ENCODE assay signal across 9 mouse cellular contexts in genomic region chr5:74126015-74126896, GRCm38 (mm10). TPM values are rescaled to one million over a fixed set of nuclear protein-coding genes. Genes with fewer than 3 reads are reported as not detected.
DNase-seq lines count a peak whose midpoint lies in the region; ATAC-seq and TF ChIP-seq lines count a peak whose summit lies in the region.
"Had no signal": no experiment of that assay in that cellular context is flagged by ENCODE, and none has a peak within 500 bp of the region (broad histone marks: within the 10 kb centered on the region; RNA-seq: fewer than 3 reads in every experiment).

No protein-coding gene starts in this region.

- DNase-seq in c-Kit-negative CD71-positive TER-119-positive erythroid progenitor cells, embryonic 14.5 days (ENCODE audit: low read depth, low spot score), result peak; percentile 68
- DNase-seq in liver, adult 2 months (ENCODE audit: extremely low read depth, low read depth, low spot score), result peak; percentile 67
- DNase-seq in midbrain, postnatal 0 days (ENCODE audit: low spot score), result peak; percentile 76
- peak; percentile 70 to 78 for DNase-seq in spleen, postnatal 36 days (ENCODE audit: low spot score in 2 of 2)

- peak overlapping the region; percentile 4; the same call in 1 of the 2 replicates for H3K9ac ChIP-seq in heart, embryonic 11.5 days (ENCODE audit: low read depth, low read length)
- peak overlapping the region; percentile 34; the same call in 1 of the 2 replicates for H3K9ac ChIP-seq in kidney, embryonic 14.5 days (ENCODE audit: low read depth, low read length)
- peak overlapping the region; percentile 73 for H3K9ac ChIP-seq in liver, adult 2 months (ENCODE audit: low read depth, low read length)
- no peak overlapping the region for H3K9ac ChIP-seq in midbrain, postnatal 0 days (replicated peaks; ENCODE audit: low read length, poor library complexity, severe bottlenecking)

- H3K27ac ChIP-seq in heart, embryonic 11.5 days (ENCODE audit: low read depth, low read length), result peak overlapping the region; percentile 55; the same call in 1 of the 2 replicates
- H3K27ac ChIP-seq in kidney, embryonic 14.5 days (ENCODE audit: low read depth, low read length), result no peak overlapping the region
- H3K27ac ChIP-seq in liver, adult 2 months (replicated peaks; ENCODE audit: insufficient read depth, low read depth, low read length), result peak overlapping the region; percentile 39; the same call in 1 of the 2 replicates
- H3K27ac ChIP-seq in midbrain, postnatal 0 days (ENCODE audit: low read depth, low read length), result no peak overlapping the region

- WGBS in heart, embryonic 11.5 days (ENCODE audit: insufficient replicate concordance), result 54% methylated on average over 32 of the region's 32 CpGs
- 65% methylated on average over 32 of the region's 32 CpGs for WGBS in kidney, embryonic 14.5 days
- WGBS in liver, adult 2 months, result 58% methylated on average over 32 of the region's 32 CpGs
- 65% methylated on average over 32 of the region's 32 CpGs for WGBS in midbrain, postnatal 0 days

- no peaks in the 10 kb centered on the region for H3K27me3 ChIP-seq in erythroblast, embryonic 14.5 days (ENCODE audit: control insufficient read depth)
- no peaks in the 10 kb centered on the region for H3K27me3 ChIP-seq in heart, embryonic 11.5 days (ENCODE audit: control insufficient read depth, insufficient read depth, low read length)
- no peaks in the 10 kb centered on the region for H3K27me3 ChIP-seq in kidney, embryonic 14.5 days (ENCODE audit: control insufficient read depth, insufficient read depth, low read length)
- H3K27me3 ChIP-seq in liver, adult 2 months (ENCODE audit: control insufficient read depth, insufficient read depth, low read length), result no peaks in the 10 kb centered on the region
- H3K27me3 ChIP-seq in midbrain, postnatal 0 days (ENCODE audit: insufficient read depth, low read length), result no peaks in the 10 kb centered on the region
- H3K27me3 ChIP-seq: Patski had no signal

- peaks cover 14% of the 10 kb centered on the region for H3K4me1 ChIP-seq in erythroblast, embryonic 14.5 days (ENCODE audit: control insufficient read depth)
- no peaks in the 10 kb centered on the region for H3K4me1 ChIP-seq in heart, embryonic 11.5 days (ENCODE audit: control insufficient read depth, insufficient read depth, low read length)
- H3K4me1 ChIP-seq in kidney, embryonic 14.5 days (ENCODE audit: control insufficient read depth, insufficient read depth, low read length), result peaks cover 3% of the 10 kb centered on the region; the same call in 1 of the 2 replicates
- peaks cover 11% of the 10 kb centered on the region; the same call in 1 of the 2 replicates for H3K4me1 ChIP-seq in liver, adult 2 months (ENCODE audit: control insufficient read depth, insufficient read depth, low read length)
- H3K4me1 ChIP-seq in midbrain, postnatal 0 days (ENCODE audit: insufficient read depth, low read length), result no peaks in the 10 kb centered on the region

- no peak for TF ChIP-seq POLR2A in liver, adult 2 months (IDR thresholded peaks at IDR 0.05; ENCODE audit: extremely low read depth, insufficient read depth, low read length)

- H3K4me3 ChIP-seq in erythroblast, embryonic 14.5 days (replicated peaks), result peak overlapping the region; percentile 74
- H3K4me3 ChIP-seq in heart, embryonic 11.5 days (ENCODE audit: low read depth, low read length), result peak overlapping the region; percentile 21
- peak overlapping the region; percentile 25; the same call in 1 of the 2 replicates for H3K4me3 ChIP-seq in kidney, embryonic 14.5 days (ENCODE audit: low read length)
- peak overlapping the region; percentile 70 for H3K4me3 ChIP-seq in liver, adult 2 months (ENCODE audit: insufficient read depth, low read depth, low read length)
- H3K4me3 ChIP-seq in midbrain, postnatal 0 days (ENCODE audit: low read depth, low read length), result peak overlapping the region; percentile 23

- H3K9me3 ChIP-seq in erythroblast, embryonic 14.5 days (ENCODE audit: control insufficient read depth, low read length), result no peaks in the 10 kb centered on the region
- H3K9me3 ChIP-seq in heart, embryonic 11.5 days (replicated peaks; ENCODE audit: control insufficient read depth, low read length), result no peaks in the 10 kb centered on the region
- H3K9me3 ChIP-seq in kidney, embryonic 14.5 days (ENCODE audit: control insufficient read depth, low read length), result no peaks in the 10 kb centered on the region
- H3K9me3 ChIP-seq in midbrain, postnatal 0 days (ENCODE audit: low read length), result no peaks in the 10 kb centered on the region

- no peaks in the 10 kb centered on the region for H3K36me3 ChIP-seq in erythroblast, embryonic 14.5 days (ENCODE audit: control insufficient read depth)
- H3K36me3 ChIP-seq in heart, embryonic 11.5 days (ENCODE audit: control insufficient read depth, insufficient read depth, low read length), result no peaks in the 10 kb centered on the region
- no peaks in the 10 kb centered on the region for H3K36me3 ChIP-seq in kidney, embryonic 14.5 days (ENCODE audit: control insufficient read depth, insufficient read depth, low read length)
- no peaks in the 10 kb centered on the region for H3K36me3 ChIP-seq in liver, adult 2 months (ENCODE audit: control insufficient read depth, insufficient read depth, low read length)
- no peaks in the 10 kb centered on the region for H3K36me3 ChIP-seq in midbrain, postnatal 0 days (ENCODE audit: insufficient read depth, low read length)

- no peak for TF ChIP-seq CTCF in liver, adult 2 months (IDR thresholded peaks at IDR 0.05; ENCODE audit: low read depth, low read length)
- TF ChIP-seq CTCF in midbrain, postnatal 0 days (IDR thresholded peaks at IDR 0.05), result no peak

- no peaks in the 10 kb centered on the region for H3K79me2 ChIP-seq in liver, adult 2 months (ENCODE audit: control insufficient read depth, insufficient read depth, low read length)

- ATAC-seq in CD4-positive, CD25-positive, alpha-beta regulatory T cell, adult 4 months, result peak; percentile 97
- ATAC-seq in heart, embryonic 11.5 days (replicated peaks; ENCODE audit: insufficient number of reproducible peaks, low FRiP score, low TSS enrichment), result peak; percentile 89
- ATAC-seq in kidney, embryonic 14.5 days (ENCODE audit: low FRiP score, low TSS enrichment), result peak; percentile 91
- peak; percentile 86 for ATAC-seq in midbrain, postnatal 0 days (ENCODE audit: low FRiP score)

- peak overlapping the region; percentile 54 for H3K4me2 ChIP-seq in heart, embryonic 11.5 days
- H3K4me2 ChIP-seq in kidney, embryonic 14.5 days (replicated peaks; ENCODE audit: low read depth, low read length), result peak overlapping the region; percentile 30
- H3K4me2 ChIP-seq in midbrain, postnatal 0 days (ENCODE audit: low read depth, low read length, poor library complexity, severe bottlenecking), result peak overlapping the region; percentile 37

RNA-seq across cellular contexts. Expression of gene Usp46, which starts 58.0 kb away (rescaled TPM):
- polyA plus RNA-seq in CD4-positive, CD25-positive, alpha-beta regulatory T cell, adult 4 months (2017; shearing (Covaris generic)), result 1 to 10 TPM; 8.6 to 9.7 TPM
- 0.18 and 0.36 TPM in 2 replicates for polyA plus RNA-seq in erythroblast, embryonic 14.5 days (2012)
- polyA plus RNA-seq in heart, embryonic 11.5 days (2014; fragmentation: Nextera tagmentation; extraction: Ambion mirVana), result 36.8 and 41.5 TPM in 2 replicates
- 27.6 and 34.5 TPM in 2 replicates for polyA plus RNA-seq in kidney, embryonic 14.5 days (2014; fragmentation: Nextera tagmentation; extraction: Ambion mirVana)
- 5.4 and 5.8 TPM in 2 replicates for total RNA-seq in liver, adult 2 months (2014; rRNA removed)
- polyA plus RNA-seq in liver, adult 2 months (2012; rRNA removed), result 3.0 and 3.8 TPM in 2 replicates
- total RNA-seq in midbrain, postnatal 0 days (2014; rRNA removed), result 54.3 and 55.6 TPM in 2 replicates
- 34.9 and 36.2 TPM in 2 replicates for polyA plus RNA-seq in midbrain, postnatal 0 days (2015; fragmentation: Nextera tagmentation; extraction: Ambion mirVana)

Comparison
In these comparisons a context has a peak if more than half of its experiments do, and no peak if none do; other contexts are left out.
1. H3K4me3 ChIP-seq: peak in every context shown above with its lines; median percentile 74 in erythroblast, embryonic 14.5 days; 70 in liver, adult 2 months; 25 in kidney, embryonic 14.5 days; 23 in midbrain, postnatal 0 days; 21 in heart, embryonic 11.5 days.
2. H3K27ac ChIP-seq: peak in heart, embryonic 11.5 days (single experiment) and liver, adult 2 months (single experiment); none in kidney, embryonic 14.5 days (single experiment) and midbrain, postnatal 0 days (single experiment).
3. Peak in every context shown above with its lines, with median percentiles within 50 percentile points of each other: ATAC-seq, DNase-seq and H3K4me2 ChIP-seq.